In the genomic region with DNA sequence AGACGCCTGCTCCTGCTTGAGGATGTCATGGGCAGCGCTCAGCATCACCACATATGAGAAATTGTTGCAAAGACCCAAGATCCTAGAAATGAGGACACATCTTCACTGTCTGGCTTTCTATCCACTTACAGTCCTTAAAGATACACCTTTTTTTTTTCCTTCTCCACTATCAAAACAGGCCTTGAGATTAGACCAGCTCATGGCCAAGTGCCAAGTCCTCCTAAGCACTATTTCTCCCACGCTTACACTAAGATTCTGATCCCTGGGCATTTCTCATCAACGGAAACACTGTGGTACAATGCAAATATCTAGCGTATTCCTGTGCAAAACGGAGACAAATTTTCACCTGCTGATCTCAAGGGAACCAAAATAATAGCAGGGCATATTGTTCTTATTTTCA, we compare ENCODE assay signal across 25 mouse cellular contexts. TPM values are rescaled to one million over a fixed set of nuclear protein-coding genes. Genes with fewer than 3 reads are reported as not detected.
DNase-seq lines count a peak whose midpoint lies in the region; ATAC-seq and TF ChIP-seq lines count a peak whose summit lies in the region.
"Had no signal": no experiment of that assay in that cellular context is flagged by ENCODE, and none has a peak within 500 bp of the region (broad histone marks: within the 10 kb centered on the region; RNA-seq: fewer than 3 reads in every experiment).

No protein-coding gene starts in this region.

- TF ChIP-seq POLR2A in MEL (IDR thresholded peaks at IDR 0.05; ENCODE audit: control insufficient read depth in 1 of 2, insufficient read depth in 1 of 2, low read depth in 1 of 2, low read length in 2 of 2, poor library complexity in 1 of 2) = no peak

- no peak for ATAC-seq in liver, embryonic 11.5 days (replicated peaks; ENCODE audit: low FRiP score)
- ATAC-seq in intestine, postnatal 0 days = no peak
- no peak for ATAC-seq in CD4-positive, CD25-positive, alpha-beta regulatory T cell, adult 4 months

- no peak for TF ChIP-seq CTCF in MEL (IDR thresholded peaks at IDR 0.05 in 2 of 3, conservative IDR thresholded peaks at IDR 0.05 in 1 of 3; ENCODE audit: control insufficient read depth in 1 of 3, insufficient read depth in 1 of 3, low read depth in 2 of 3, low read length in 3 of 3, poor library complexity in 1 of 3, severe bottlenecking in 1 of 3)
- no peak for TF ChIP-seq CTCF in intestine, postnatal 0 days (IDR thresholded peaks at IDR 0.05; ENCODE audit: low read depth)

- TF ChIP-seq EP300 in MEL (IDR thresholded peaks at IDR 0.05; ENCODE audit: low read depth in 1 of 2, low read length in 2 of 2) = peak; percentile 26 to 27; a peak in 1 of 4 replicates

- H3K9ac ChIP-seq in liver, embryonic 11.5 days (ENCODE audit: low read depth, low read length) = no peak overlapping the region
- no peak overlapping the region for H3K9ac ChIP-seq in MEL (ENCODE audit: control insufficient read depth, low read depth, low read length, poor library complexity, severe bottlenecking)
- H3K9ac ChIP-seq in intestine, postnatal 0 days (ENCODE audit: low read depth, low read length) = no peak overlapping the region

- no peaks in the 10 kb centered on the region for H3K4me1 ChIP-seq in liver, embryonic 11.5 days (replicated peaks; ENCODE audit: control insufficient read depth, insufficient read depth, low read length)
- peaks cover 7 to 34% of the 10 kb centered on the region in 2 experiments for H3K4me1 ChIP-seq in MEL (ENCODE audit: control insufficient read depth in 1 of 2, insufficient read depth in 2 of 2, low read length in 2 of 2)
- H3K4me1 ChIP-seq in intestine, postnatal 0 days (replicated peaks; ENCODE audit: control insufficient read depth, insufficient read depth, low read length) = 0 out of 2 replicates have a peak, but pooled peaks cover 2% of the 10 kb centered on the region

- peak overlapping the region; percentile 5; the same call in 1 of the 2 replicates for H3K4me2 ChIP-seq in liver, embryonic 11.5 days
- peak overlapping the region; percentile 76; the same call in 1 of the 2 replicates for H3K4me2 ChIP-seq in intestine, postnatal 0 days (replicated peaks; ENCODE audit: low read depth)

- DNase-seq in liver, embryonic 11.5 days (ENCODE audit: low spot score) = no peak
- DNase-seq in liver = no peak
- DNase-seq in MEL (ENCODE audit: low read depth, low spot score) = peak; percentile 68
- DNase-seq in brain, adult 2 months (ENCODE audit: low read depth, low spot score) = peak; percentile 35
- DNase-seq in cerebellum, adult 11-12 months = no peak
- no peak for DNase-seq in cerebellum, adult 9-11 months
- DNase-seq: adrenal gland, adult 2 months; cerebellum, postnatal 25 days; gastrocnemius, postnatal 25 days; heart, postnatal 10 days; lung, adult 18-20 months; right cerebral cortex, postnatal 25 days; thymus, adult 2 months had no signal

- no peaks in the 10 kb centered on the region for H3K9me3 ChIP-seq in liver, embryonic 11.5 days (ENCODE audit: control insufficient read depth, low read length)
- H3K9me3 ChIP-seq in MEL (replicated peaks; ENCODE audit: insufficient read depth, low read length) = no peaks in the 10 kb centered on the region
- H3K9me3 ChIP-seq in intestine, postnatal 0 days (ENCODE audit: control insufficient read depth) = no peaks in the 10 kb centered on the region
- H3K9me3 ChIP-seq: G1E had no signal

- H3K79me2 ChIP-seq in MEL (ENCODE audit: control insufficient read depth, insufficient read depth, low read length, poor library complexity) = peaks cover 3% of the 10 kb centered on the region; the same call in 1 of the 2 replicates

- H3K27ac ChIP-seq in liver, embryonic 11.5 days (ENCODE audit: low read depth, low read length) = no peak overlapping the region
- peak overlapping the region; percentile 36; the same call in 1 of the 2 replicates for H3K27ac ChIP-seq in MEL (ENCODE audit: control insufficient read depth, low read depth, low read length)
- H3K27ac ChIP-seq in intestine, postnatal 0 days (ENCODE audit: low read depth, low read length) = no peak overlapping the region
- H3K27ac ChIP-seq: kidney, postnatal 0 days; layer of hippocampus, adult 2 months had no signal

- WGBS in liver, embryonic 11.5 days = 83% methylated on average over 6 of the region's 6 CpGs
- 72% methylated on average over 6 of the region's 6 CpGs for WGBS in intestine, postnatal 0 days

- peaks cover 3% of the 10 kb centered on the region; the same call in 1 of the 2 replicates for H3K36me3 ChIP-seq in liver, embryonic 11.5 days (ENCODE audit: control insufficient read depth, insufficient read depth, low read length)
- H3K36me3 ChIP-seq in MEL (ENCODE audit: control insufficient read depth in 1 of 2, insufficient read depth in 2 of 2, low read length in 2 of 2) = peaks cover 0 to 20% of the 10 kb centered on the region in 2 experiments; a peak in 2 of 4 replicates
- H3K36me3 ChIP-seq in intestine, postnatal 0 days (ENCODE audit: control insufficient read depth, insufficient read depth) = peaks cover 22% of the 10 kb centered on the region

- no peak for TF ChIP-seq RAD21 in MEL (IDR thresholded peaks at IDR 0.05; ENCODE audit: low read depth, low read length)

- 0 out of 2 replicates have a peak, but pooled peaks cover 3% of the 10 kb centered on the region for H3K27me3 ChIP-seq in liver, embryonic 11.5 days (replicated peaks; ENCODE audit: control insufficient read depth, insufficient read depth, low read length)
- no peaks in the 10 kb centered on the region for H3K27me3 ChIP-seq in MEL (ENCODE audit: control insufficient read depth in 1 of 2, insufficient read depth in 2 of 2, low read length in 2 of 2)
- no peaks in the 10 kb centered on the region for H3K27me3 ChIP-seq in intestine, postnatal 0 days (replicated peaks; ENCODE audit: control insufficient read depth, insufficient read depth, low read length)

- H3K4me3 ChIP-seq in liver, embryonic 11.5 days (ENCODE audit: low read depth, low read length) = no peak overlapping the region
- peak overlapping the region in 1 of 2 experiments; percentile 13; a peak in 1 of 4 replicates for H3K4me3 ChIP-seq in MEL (ENCODE audit: control insufficient read depth in 1 of 2, insufficient read depth in 1 of 2, low read depth in 2 of 2, low read length in 2 of 2)
- no peak overlapping the region for H3K4me3 ChIP-seq in intestine, postnatal 0 days (ENCODE audit: low read depth, low read length)
- H3K4me3 ChIP-seq: myocyte had no signal

TF ChIP-seq in MEL, 35 proteins besides CTCF, POLR2A, EP300 and RAD21:
- TF ChIP-seq GATA1 (IDR thresholded peaks at IDR 0.05; ENCODE audit: low read depth, low read length) (peak; percentile 79), USF1 (IDR thresholded peaks at IDR 0.05; ENCODE audit: low read depth, low read length) (no peak), MAZ (IDR thresholded peaks at IDR 0.05; ENCODE audit: low read depth, low read length) (no peak), ETS1 (IDR thresholded peaks at IDR 0.05; ENCODE audit: low read depth, low read length) (peak; percentile 37; the same call in 1 of the 2 replicates), ZNF384 (IDR thresholded peaks at IDR 0.05; ENCODE audit: low read depth, low read length) (peak; percentile 92), SIN3A (IDR thresholded peaks at IDR 0.05; ENCODE audit: low read length) (peak; percentile 37; the same call in 1 of the 2 replicates)

RNA-seq across cellular contexts. Expression of a gene that starts 3.1 kb away (rescaled TPM):
- polyA plus RNA-seq in liver, embryonic 11.5 days (2014; fragmentation: Nextera tagmentation; extraction: Ambion mirVana) = 0.68 and 1.4 TPM in 2 replicates
- total RNA-seq in MEL (2012; rRNA removed) = 0.23 and 0.56 TPM in 2 replicates
- 1 to 10 TPM in 1 of 2 experiments, not detected in 1; 5.4 TPM for polyA plus RNA-seq in MEL (2012; ENCODE audit: insufficient read depth in 1 of 2, insufficient read length in 2 of 2, low read depth in 1 of 2, low replicate concordance in 2 of 2, missing spikeins in 1 of 2)
- 0.44 and 0.57 TPM in 2 replicates for polyA plus RNA-seq in intestine, postnatal 0 days (2015; fragmentation: Nextera tagmentation; extraction: Ambion mirVana)
- 1 to 10 TPM in 1 of 2 experiments, under 1 TPM in 1; 0.36 to 1.5 TPM for polyA plus RNA-seq in CD4-positive, CD25-positive, alpha-beta regulatory T cell, adult 4 months (2017; shearing (Covaris generic))

RNA-seq across cellular contexts. Expression of a gene that starts 4.0 kb away (rescaled TPM):
- 19.7 and 25.2 TPM in 2 replicates for polyA plus RNA-seq in liver, embryonic 11.5 days (2014; fragmentation: Nextera tagmentation; extraction: Ambion mirVana)
- 16.2 and 20.5 TPM in 2 replicates for total RNA-seq in MEL (2012; rRNA removed)
- polyA plus RNA-seq in MEL (2012; ENCODE audit: insufficient read depth in 1 of 2, insufficient read length in 2 of 2, low read depth in 1 of 2, low replicate concordance in 2 of 2, missing spikeins in 1 of 2) = 10 to 100 TPM in 1 of 2 experiments, not detected in 1; 61.9 TPM
- polyA plus RNA-seq in intestine, postnatal 0 days (2015; fragmentation: Nextera tagmentation; extraction: Ambion mirVana) = 62.9 and 66.6 TPM in 2 replicates
- 100 to 1,000 TPM in 1 of 2 experiments, 10 to 100 TPM in 1; 79.9 to 150 TPM for polyA plus RNA-seq in CD4-positive, CD25-positive, alpha-beta regulatory T cell, adult 4 months (2017; shearing (Covaris generic))

RNA-seq across cellular contexts. Expression of a gene that starts 13.1 kb away (rescaled TPM):
- polyA plus RNA-seq in liver, embryonic 11.5 days (2014; fragmentation: Nextera tagmentation; extraction: Ambion mirVana) = not detected in 2 replicates
- total RNA-seq in MEL (2012; rRNA removed) = not detected in 2 replicates
- polyA plus RNA-seq in MEL (2012; ENCODE audit: insufficient read depth in 1 of 2, insufficient read length in 2 of 2, low read depth in 1 of 2, low replicate concordance in 2 of 2, missing spikeins in 1 of 2) = under 1 TPM in 1 of 2 experiments, not detected in 1; 0.07 TPM
- 0.14 TPM in 1 of 2 replicates, not detected in the other for polyA plus RNA-seq in intestine, postnatal 0 days (2015; fragmentation: Nextera tagmentation; extraction: Ambion mirVana)
- not detected for polyA plus RNA-seq in CD4-positive, CD25-positive, alpha-beta regulatory T cell, adult 4 months (2017; shearing (Covaris generic))
- total RNA-seq: adrenal gland, adult 2 months; G1E; gastrocnemius, postnatal 25 days; heart, postnatal 10 days; layer of hippocampus, adult 2 months; left cerebral cortex, adult 18-20 months; megakaryocyte-erythroid progenitor cell, adult 5-6 weeks had no signal
- polyA plus RNA-seq: embryonic facial prominence, embryonic 11.5 days; frontal cortex, adult 2 months; G1E; intestine, embryonic 14.5 days; kidney, postnatal 0 days; limb, embryonic 11.5 days; myocyte had no signal

RNA-seq across cellular contexts. Expression of a gene that starts 15.4 kb away (rescaled TPM):
- polyA plus RNA-seq in liver, embryonic 11.5 days (2014; fragmentation: Nextera tagmentation; extraction: Ambion mirVana) = 195 and 201 TPM in 2 replicates
- total RNA-seq in MEL (2012; rRNA removed) = 233 and 270 TPM in 2 replicates
- polyA plus RNA-seq in MEL (2012; ENCODE audit: insufficient read depth in 1 of 2, insufficient read length in 2 of 2, low read depth in 1 of 2, low replicate concordance in 2 of 2, missing spikeins in 1 of 2) = 100 to 1,000 TPM; 404 to 819 TPM
- polyA plus RNA-seq in intestine, postnatal 0 days (2015; fragmentation: Nextera tagmentation; extraction: Ambion mirVana) = 141 and 150 TPM in 2 replicates
- 100 to 1,000 TPM; 228 to 250 TPM for polyA plus RNA-seq in CD4-positive, CD25-positive, alpha-beta regulatory T cell, adult 4 months (2017; shearing (Covaris generic))

RNA-seq across cellular contexts. Expression of a gene that starts 49.0 kb away (rescaled TPM):
- polyA plus RNA-seq in liver, embryonic 11.5 days (2014; fragmentation: Nextera tagmentation; extraction: Ambion mirVana) = 4.3 and 7.1 TPM in 2 replicates
- total RNA-seq in MEL (2012; rRNA removed) = 1.8 and 9.5 TPM in 2 replicates
- 10 to 100 TPM in 1 of 2 experiments, not detected in 1; 11.0 TPM for polyA plus RNA-seq in MEL (2012; ENCODE audit: insufficient read depth in 1 of 2, insufficient read length in 2 of 2, low read depth in 1 of 2, low replicate concordance in 2 of 2, missing spikeins in 1 of 2)
- polyA plus RNA-seq in intestine, postnatal 0 days (2015; fragmentation: Nextera tagmentation; extraction: Ambion mirVana) = 28.2 and 30.8 TPM in 2 replicates
- polyA plus RNA-seq in CD4-positive, CD25-positive, alpha-beta regulatory T cell, adult 4 months (2017; shearing (Covaris generic)) = under 1 TPM in 1 of 2 experiments, not detected in 1; 0.42 TPM

Comparison
In these comparisons a context has a peak if more than half of its experiments do, and no peak if none do; other contexts are left out.
1. DNase-seq: peak in MEL (single experiment) and brain, adult 2 months (single experiment); none in liver, embryonic 11.5 days (single experiment), liver (single experiment), cerebellum, adult 11-12 months (single experiment) and cerebellum, adult 9-11 months (single experiment).